Mouse (Mus musculus) E14TG2a.4 (cell line): ENCODE results near the gene Golga7b.

ENCODE experiments used
- CTCF ChIP-seq: conservative IDR thresholded peaks from 2 replicates; pipeline ENCODE4 v1.5.1; 2014; ENCODE audit warnings: low read length
- NANOG ChIP-seq: IDR thresholded peaks from 2 replicates; pipeline ENCODE4 v1.6.1; 2014; ENCODE audit warnings: borderline replicate concordance, low read length, mixed read lengths
- POU5F1 ChIP-seq: IDR thresholded peaks from 2 replicates; pipeline ENCODE4 v1.6.1; 2014; ENCODE audit warnings: low read length, borderline replicate concordance

GRCm38 (mm10) chr19:42270119-42270518, 22.7 kb downstream of the Golga7b start:
- TF ChIP-seq CTCF (no peak), NANOG (no peak), POU5F1 (no peak)
